Mouse (Mus musculus) cerebellum, adult (tissue): ENCODE data around the gene Klhl24.

Experiments
- ATAC-seq: cut with Nextera tagmentation; 2 replicates; pipeline ENCODE4 v1.9.2; 2017; ENCODE audit warnings: mild to moderate bottlenecking, moderate library complexity, mixed read lengths; ENCODE audit not compliant: insufficient number of reproducible peaks, low FRiP score, low TSS enrichment

Klhl24 gene

DNA sequence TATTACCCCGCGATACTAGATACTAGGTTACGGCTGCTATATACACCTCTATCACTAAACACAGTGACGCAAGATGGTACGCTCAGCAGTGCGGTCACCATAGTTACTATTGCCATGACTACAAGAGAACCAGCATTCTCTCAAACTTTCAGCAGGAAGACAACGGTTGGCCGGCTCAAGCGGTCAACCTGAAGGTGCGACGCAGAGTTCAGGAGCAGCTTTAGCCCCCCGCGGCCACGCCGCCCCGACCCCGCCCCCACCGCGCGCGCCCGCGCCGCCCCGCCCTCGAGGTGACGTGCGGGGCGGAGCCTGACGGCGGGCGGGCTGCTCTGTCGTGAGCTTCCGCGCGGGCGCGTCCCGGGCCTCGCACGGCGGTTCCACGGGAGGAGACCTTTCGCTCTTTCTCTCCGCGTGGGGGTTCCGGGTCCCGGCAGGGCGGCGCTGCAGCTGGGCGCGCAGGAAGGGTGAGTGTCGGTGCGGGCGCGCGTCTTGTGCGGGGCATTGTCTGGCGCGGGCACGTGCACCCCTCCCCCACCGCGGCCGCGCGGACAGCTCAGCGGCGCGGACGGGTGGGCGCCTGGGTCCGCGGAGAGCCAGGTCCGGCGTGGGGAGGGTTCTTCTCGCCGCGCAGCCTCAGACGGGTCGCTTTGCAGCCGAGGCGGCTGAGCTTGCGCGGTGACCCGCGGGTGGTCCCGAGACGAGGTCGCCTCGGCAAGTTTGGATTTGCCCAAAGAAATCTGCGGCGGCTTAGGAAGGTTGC lies 43.6 kb downstream of the Klhl24 start, which contains the start of gene Yeats2:
Gene Yeats2, plus strand, starts transcription at position 292 of the 760 bp plus-strand sequence.
- ATAC-seq, result peak; percentile 87

DNA sequence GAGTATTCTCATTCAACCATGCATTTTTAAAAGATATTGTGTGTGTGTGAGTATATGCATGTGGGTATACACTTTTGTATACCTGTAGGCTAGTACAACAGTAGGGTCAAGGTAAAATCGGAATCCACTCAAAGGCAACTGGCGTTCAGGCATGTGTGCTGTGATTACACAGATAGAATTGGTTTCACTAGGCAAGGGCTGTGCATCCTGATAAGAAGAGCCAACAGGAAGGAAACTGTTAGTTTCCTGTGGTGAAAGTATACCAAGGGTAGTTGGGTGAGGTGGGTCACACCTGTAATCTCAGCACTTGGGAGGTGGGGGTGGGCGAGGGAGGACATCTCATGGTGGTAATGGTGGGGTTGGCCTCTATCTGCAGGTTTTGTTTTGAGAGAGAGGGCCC lies 47.2 kb downstream of the Klhl24 start:
- ATAC-seq, result no peak

DNA sequence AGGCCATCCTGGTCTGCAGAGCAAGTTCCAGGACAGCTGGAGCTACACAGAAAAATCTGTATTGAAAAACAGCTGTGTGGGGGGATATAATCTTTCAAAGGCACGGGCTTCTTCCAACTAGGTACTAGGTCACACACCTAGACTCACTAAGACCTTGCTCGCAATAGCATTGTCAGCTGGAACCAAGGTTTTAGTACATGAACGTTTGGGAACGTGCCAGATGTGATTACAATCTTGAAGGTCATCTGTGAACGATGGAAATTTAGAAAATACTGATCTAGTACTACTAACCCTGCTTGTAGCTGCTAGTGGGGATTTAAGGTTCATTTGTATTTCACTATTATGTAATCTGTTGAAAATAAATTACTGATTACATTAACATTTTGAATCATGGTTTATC lies 54.6 kb downstream of the Klhl24 start:
- ATAC-seq, result no peak

DNA sequence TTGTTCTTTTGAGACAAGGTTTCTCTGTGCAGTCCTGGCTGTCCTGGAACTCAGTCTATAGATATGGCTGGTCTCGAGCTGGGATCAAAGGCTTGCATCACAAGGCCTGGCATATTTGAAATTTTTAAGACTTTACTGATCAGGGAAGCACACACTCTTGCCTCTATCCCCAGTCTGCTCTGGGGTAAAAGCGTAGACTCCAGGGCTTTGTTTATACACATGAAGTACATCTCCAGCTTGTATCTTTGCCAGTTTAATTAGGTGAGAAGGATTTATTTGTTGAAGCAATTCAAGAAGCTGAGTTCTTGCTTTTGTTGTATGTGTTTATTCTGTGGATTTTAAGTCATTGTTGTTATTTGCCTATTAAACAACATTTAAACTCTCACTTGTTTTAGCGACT lies 56.4 kb downstream of the Klhl24 start:
- ATAC-seq, result no peak

DNA sequence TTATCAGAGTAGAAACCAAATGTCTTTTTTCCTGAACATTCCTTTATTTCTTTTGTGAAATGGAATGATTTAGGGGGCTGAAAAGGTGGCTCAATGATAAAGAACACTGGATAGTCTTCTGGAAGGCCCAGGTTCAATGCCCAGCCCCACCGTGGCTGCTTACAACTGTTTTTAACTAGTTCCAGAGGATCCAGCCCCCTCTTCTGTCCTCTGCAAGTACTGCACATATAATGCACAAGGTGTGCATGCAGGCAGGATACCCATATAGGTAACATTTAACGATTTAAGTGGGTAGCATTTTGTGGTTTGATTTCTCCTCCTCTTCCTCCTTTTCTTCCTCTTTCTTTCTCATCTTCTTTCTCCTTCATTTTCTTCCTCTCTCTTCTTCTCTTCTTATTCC lies 62.8 kb downstream of the Klhl24 start:
- ATAC-seq, result no peak

DNA sequence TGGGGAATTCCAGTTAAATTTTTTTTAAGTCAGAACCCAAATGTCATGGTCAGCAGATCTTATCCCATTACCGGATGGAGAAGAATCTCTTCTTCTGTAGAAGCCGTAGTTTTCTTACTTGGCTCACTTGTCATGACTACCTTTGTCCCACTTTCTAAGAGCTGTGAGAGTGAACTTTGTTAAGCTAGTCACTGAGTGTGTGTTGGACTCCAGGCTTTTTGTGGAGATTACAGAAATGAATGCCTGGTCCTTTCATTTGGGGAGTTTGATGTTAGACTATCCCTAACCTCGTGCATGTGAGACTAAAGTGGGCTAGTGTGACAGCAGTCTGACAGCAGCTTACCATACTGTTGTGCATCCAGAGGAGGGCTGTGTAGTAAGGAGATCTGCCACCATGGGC lies 71.7 kb downstream of the Klhl24 start:
- ATAC-seq, result no peak

DNA sequence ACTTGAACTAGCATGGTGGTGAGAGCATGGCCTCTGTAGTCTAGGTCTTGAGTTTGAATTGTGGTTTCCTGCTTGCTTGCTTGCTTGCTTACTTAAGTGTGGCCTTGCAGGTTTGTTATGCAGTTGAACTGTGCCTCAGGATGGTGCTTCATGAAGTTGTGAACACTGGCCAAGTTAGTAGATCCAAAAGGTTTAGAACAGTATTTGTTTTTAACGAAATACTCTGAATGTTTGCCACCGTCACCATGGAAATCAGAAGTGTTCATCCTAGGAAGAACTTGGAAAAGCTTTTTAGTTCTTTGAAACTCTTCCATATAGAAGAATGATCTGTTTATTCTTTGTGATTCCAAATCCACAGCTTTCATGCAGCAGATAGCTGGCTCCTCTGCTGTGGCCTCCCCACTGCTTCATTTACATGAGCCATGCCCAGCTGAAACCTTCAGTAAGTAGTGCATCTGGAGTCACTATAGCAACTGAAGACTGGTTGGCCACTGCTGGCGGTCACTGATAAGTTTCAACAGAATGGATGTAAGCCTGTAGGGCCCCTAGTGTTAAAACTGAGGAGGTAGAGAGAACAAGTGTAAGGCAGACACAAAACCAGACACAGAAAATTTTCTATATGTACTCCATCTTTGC lies 72.2 kb downstream of the Klhl24 start:
- no peak for ATAC-seq
